Mouse (Mus musculus) urinary bladder, postnatal 25 days (tissue): Measurements from ENCODE around the gene Padi4.

Experiments
- DNase-seq: peaks from one replicate; pipeline ENCODE4 v3.0.0; 2022; ENCODE audit warnings: low spot score

Padi4 gene

GRCm38 (mm10) chr4:140740655-140741054, 33.4 kb downstream of the Padi4 start:
- no peak for DNase-seq

- DNase-seq = no peak
Observed at GRCm38 (mm10) chr4:140732871-140733270, 41.2 kb downstream of the Padi4 start.

- no peak for DNase-seq
Observed at GRCm38 (mm10) chr4:140731654-140732053, 42.4 kb downstream of the Padi4 start.

- no peak for DNase-seq
Observed at GRCm38 (mm10) chr4:140726907-140727306, 47.1 kb downstream of the Padi4 start.

- DNase-seq = no peak
Observed at GRCm38 (mm10) chr4:140724739-140725138, 49.3 kb downstream of the Padi4 start.

- no peak for DNase-seq
Observed at GRCm38 (mm10) chr4:140723801-140724200, 50.2 kb downstream of the Padi4 start.

- DNase-seq = no peak
Observed at GRCm38 (mm10) chr4:140723192-140723591, 50.8 kb downstream of the Padi4 start.

- DNase-seq = no peak
Observed at GRCm38 (mm10) chr4:140722710-140723109, 51.3 kb downstream of the Padi4 start.

GRCm38 (mm10) chr4:140721968-140722490, 52.0 kb downstream of the Padi4 start:
- no peak for DNase-seq

- DNase-seq = no peak
Observed at GRCm38 (mm10) chr4:140720091-140720490, 53.9 kb downstream of the Padi4 start.

- no peak for DNase-seq
Observed at GRCm38 (mm10) chr4:140718436-140718835, 55.6 kb downstream of the Padi4 start.

GRCm38 (mm10) chr4:140716994-140717393, 57.0 kb downstream of the Padi4 start:
- no peak for DNase-seq

- no peak for DNase-seq
Observed at GRCm38 (mm10) chr4:140714586-140714985, 59.5 kb downstream of the Padi4 start.

GRCm38 (mm10) chr4:140713480-140714365, 60.3 kb downstream of the Padi4 start:
- DNase-seq = peak; percentile 84

- no peak for DNase-seq
Observed at GRCm38 (mm10) chr4:140711360-140711759, 62.7 kb downstream of the Padi4 start.

GRCm38 (mm10) chr4:140710781-140711180, 63.3 kb downstream of the Padi4 start:
- no peak for DNase-seq

- DNase-seq = no peak
Observed at GRCm38 (mm10) chr4:140709617-140710016, 64.4 kb downstream of the Padi4 start.

- DNase-seq = no peak
Observed at GRCm38 (mm10) chr4:140709111-140709510, 64.9 kb downstream of the Padi4 start.

GRCm38 (mm10) chr4:140708297-140708927, 65.6 kb downstream of the Padi4 start:
- no peak for DNase-seq

- no peak for DNase-seq
Observed at GRCm38 (mm10) chr4:140707615-140708014, 66.4 kb downstream of the Padi4 start.

GRCm38 (mm10) chr4:140704166-140704565, 69.9 kb downstream of the Padi4 start:
- DNase-seq = no peak

GRCm38 (mm10) chr4:140703636-140704035, 70.4 kb downstream of the Padi4 start:
- DNase-seq = no peak
